ENCODE assay signal across 7 mouse cellular contexts in the genomic region with DNA sequence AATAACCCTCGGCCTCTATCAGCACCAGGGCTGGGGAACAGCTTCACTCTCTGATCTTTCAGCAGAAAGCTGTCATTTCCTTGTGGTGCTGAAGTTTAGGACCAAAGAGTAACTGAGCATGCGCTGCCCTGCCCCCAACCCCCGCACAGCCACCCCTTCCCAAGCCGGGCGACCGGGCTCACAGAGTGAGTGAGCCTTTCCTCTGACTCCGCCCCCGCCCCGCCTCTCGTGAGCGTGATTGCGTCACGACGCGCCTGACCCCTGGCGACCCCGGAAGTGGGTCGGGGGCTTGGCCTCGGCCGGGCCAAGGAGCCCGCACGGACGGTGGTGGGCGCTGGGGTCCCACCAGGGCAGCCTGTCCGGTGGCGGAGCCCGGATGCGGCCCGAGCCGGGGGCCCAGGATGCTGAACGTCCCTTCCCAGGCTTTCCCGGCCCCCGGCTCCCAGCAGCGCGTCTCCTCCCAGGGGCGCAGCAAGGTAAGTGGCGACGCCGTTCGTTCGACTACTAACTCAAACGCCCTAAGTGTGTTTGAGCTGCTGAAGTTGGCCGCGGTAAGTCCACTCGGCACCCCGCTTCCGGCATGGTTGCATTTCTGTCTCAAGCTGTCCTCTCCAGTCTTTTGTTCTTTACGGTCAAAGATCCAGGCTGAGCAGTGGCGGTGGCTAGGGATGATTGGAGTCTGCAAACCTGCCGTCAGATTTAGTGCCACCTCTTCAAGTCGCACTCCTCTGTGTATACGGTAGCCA. TPM values are rescaled to one million over a fixed set of nuclear protein-coding genes. Genes with fewer than 3 reads are reported as not detected.
DNase-seq lines count a peak whose midpoint lies in the region; ATAC-seq lines count a peak whose summit lies in the region.

Cyb5r4 (plus strand) TSS at position 237 of the 746 bp plus-strand sequence.

- intact Hi-C loops in gastrocnemius, postnatal 36 days (cut with DNase I), result no loop called here
- intact Hi-C loops in left cerebral cortex, postnatal 25 days (cut with DNase I), result no loop called here

- under 1% methylated on average over 52 of the region's 52 CpGs for WGBS in intestine, embryonic 15.5 days
- WGBS in midbrain, embryonic 10.5 days, result under 1% methylated on average over 52 of the region's 52 CpGs

- H3K9ac ChIP-seq in intestine, embryonic 15.5 days, result peak within 1 kb of the TSS; percentile 83

- peak; percentile 97 for DNase-seq in adrenal gland, adult 2 months
- peak; percentile 95 for DNase-seq in embryo, embryonic 11.5 days (ENCODE audit: low read depth, low spot score)
- peak; percentile 94 to 96 for DNase-seq in gastrocnemius, postnatal 36 days
- peak; percentile 90 to 95 for DNase-seq in left cerebral cortex, postnatal 25 days (ENCODE audit: low spot score in 2 of 2)
- DNase-seq in midbrain, embryonic 10.5 days (ENCODE audit: low spot score), result peak; percentile 98
- DNase-seq in right cerebral cortex, postnatal 4 days, result peak; percentile 98

- H3K27me3 ChIP-seq in intestine, embryonic 15.5 days (replicated peaks), result 0 out of 2 replicates have a peak, but pooled peaks cover 5% of the 10 kb centered on the region
- peaks cover 12% of the 10 kb centered on the region for H3K27me3 ChIP-seq in midbrain, embryonic 10.5 days (ENCODE audit: low read depth, poor library complexity, severe bottlenecking)

- peak; percentile 100 for ATAC-seq in intestine, embryonic 15.5 days

- H3K4me1 ChIP-seq in intestine, embryonic 15.5 days (replicated peaks), result 0 out of 2 replicates have a peak, but pooled peaks cover 4% of the 10 kb centered on the region
- H3K4me1 ChIP-seq in midbrain, embryonic 10.5 days, result peaks cover 21% of the 10 kb centered on the region

- H3K27ac ChIP-seq in intestine, embryonic 15.5 days, result peak within 1 kb of the TSS; percentile 76
- peak within 1 kb of the TSS; percentile 85 for H3K27ac ChIP-seq in midbrain, embryonic 10.5 days (replicated peaks)

- H3K9me3 ChIP-seq in intestine, embryonic 15.5 days, result no peaks in the 10 kb centered on the region
- no peaks in the 10 kb centered on the region for H3K9me3 ChIP-seq in midbrain, embryonic 10.5 days (replicated peaks)

- H3K36me3 ChIP-seq in intestine, embryonic 15.5 days, result no peaks in the 10 kb centered on the region
- H3K36me3 ChIP-seq in midbrain, embryonic 10.5 days, result no peaks in the 10 kb centered on the region

- peak within 1 kb of the TSS; percentile 69 for H3K4me2 ChIP-seq in intestine, embryonic 15.5 days (replicated peaks)

- H3K4me3 ChIP-seq in intestine, embryonic 15.5 days (replicated peaks), result peak within 1 kb of the TSS; percentile 90
- H3K4me3 ChIP-seq in midbrain, embryonic 10.5 days, result peak within 1 kb of the TSS; percentile 76

RNA-seq across cellular contexts. Expression of gene Cyb5r4, which starts in this region (rescaled TPM):
- total RNA-seq in adrenal gland, adult 2 months (2021), result 10 to 100 TPM; 37.3 to 42.1 TPM
- 11.2 and 11.5 TPM in 2 replicates for polyA plus RNA-seq in adrenal gland, adult 2 months (2012; rRNA removed)
- total RNA-seq in gastrocnemius, postnatal 36 days (2021), result 10 to 100 TPM; 29.2 to 30.5 TPM
- polyA plus RNA-seq in intestine, embryonic 15.5 days (2015; fragmentation: Nextera tagmentation; extraction: Ambion mirVana), result 59.0 and 61.5 TPM in 2 replicates
- total RNA-seq in left cerebral cortex, postnatal 25 days (2021), result 10 to 100 TPM; 40.6 to 41.1 TPM
- 98.6 and 102 TPM in 2 replicates for polyA plus RNA-seq in midbrain, embryonic 10.5 days (2016; fragmentation: Nextera tagmentation; extraction: Ambion mirVana)

Comparison
In these comparisons a context has a peak if more than half of its experiments do, and no peak if none do; other contexts are left out.
1. Peak in every context shown above with its lines: DNase-seq, ATAC-seq, H3K4me3 ChIP-seq and H3K27ac ChIP-seq.